Mouse (Mus musculus): Measurements from ENCODE around the gene Rps28. TPM values are rescaled to one million over a fixed set of nuclear protein-coding genes. Genes with fewer than 3 reads are reported as not detected.
A peak's percentile ranks its signal among the peaks of the same experiment; 100 is the strongest.
"Not testable (repeated sequence)": the region's sequence is repeated elsewhere in the genome, so short reads cannot be mapped to it uniquely, and the experiment has no call there.

The Rps28 gene
- polyA plus RNA-seq, 1 experiment: 2,223 TPM

DNA sequence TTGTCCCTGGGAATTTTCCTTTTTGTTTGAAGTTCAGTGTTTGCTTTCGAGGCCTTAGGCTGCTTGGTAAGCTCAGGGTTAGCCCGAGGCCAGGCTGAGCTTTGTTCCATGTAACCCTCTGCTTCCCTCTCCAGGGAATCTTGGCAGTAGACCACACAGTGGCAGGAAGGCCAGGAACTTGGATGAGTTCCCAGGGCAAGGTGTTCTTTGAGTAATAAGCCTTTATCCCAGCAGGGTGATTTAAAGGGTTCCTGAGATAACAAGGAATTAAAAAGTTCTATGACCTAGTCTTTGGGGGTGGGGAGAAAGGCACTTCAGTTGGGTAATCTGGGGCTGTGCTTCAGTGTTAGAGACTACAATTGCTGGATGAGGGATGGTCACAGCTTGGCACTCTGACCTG, 4.5 kb upstream of the Rps28 start:
- Histone ChIP-seq H3K4me1 (ENCODE audit: control insufficient read depth, insufficient read depth, low read length) (no peaks in the 10 kb centered on the region; the same call in 1 of the 2 replicates), H3K4me3 (ENCODE audit: insufficient read depth, low read length) (no peak overlapping the region), H3K27ac (ENCODE audit: insufficient read depth, low read length) (no peak overlapping the region)
- no peak for TF ChIP-seq CTCF (IDR thresholded peaks at IDR 0.05; ENCODE audit: borderline replicate concordance, insufficient read depth, low read length)
- TF ChIP-seq POLR2A (IDR thresholded peaks at IDR 0.05; ENCODE audit: low read depth, low read length): no peak

DNA sequence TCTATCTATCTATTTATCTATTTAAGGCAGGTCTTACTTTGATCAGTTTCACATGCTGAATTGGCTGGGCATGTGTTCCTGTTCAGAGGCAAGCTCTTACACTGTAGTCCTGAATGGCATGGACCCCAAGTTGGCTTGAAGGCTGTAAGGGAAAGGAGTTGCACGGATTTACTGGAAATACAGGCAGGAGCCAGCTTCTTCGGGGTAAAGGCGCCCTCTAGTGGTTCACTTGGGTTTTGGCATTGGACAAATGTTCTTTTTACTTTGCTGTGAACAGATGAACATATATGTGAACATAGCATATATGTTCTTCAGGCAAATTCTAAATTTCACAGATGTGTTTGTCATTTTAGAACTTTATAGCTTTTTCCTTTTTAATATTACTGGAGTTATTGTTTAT, 2.5 kb upstream of the Rps28 start:
- H3K4me3 ChIP-seq (ENCODE audit: insufficient read depth, low read length): no peak overlapping the region
- TF ChIP-seq CTCF (IDR thresholded peaks at IDR 0.05; ENCODE audit: borderline replicate concordance, insufficient read depth, low read length) (0 out of 2 replicates have a peak, but pooled peaks have one; percentile 41), POLR2A (IDR thresholded peaks at IDR 0.05; ENCODE audit: low read depth, low read length) (no peak)
- H3K4me1 ChIP-seq (ENCODE audit: control insufficient read depth, insufficient read depth, low read length): no peaks in the 10 kb centered on the region; the same call in none of the 2 replicates
- H3K27ac ChIP-seq (ENCODE audit: insufficient read depth, low read length): no peak overlapping the region

- TF ChIP-seq CTCF (IDR thresholded peaks at IDR 0.05; ENCODE audit: borderline replicate concordance, insufficient read depth, low read length): no peak
- TF ChIP-seq POLR2A (IDR thresholded peaks at IDR 0.05; ENCODE audit: low read depth, low read length): no peak
- Histone ChIP-seq H3K4me3 (ENCODE audit: insufficient read depth, low read length) (peak overlapping the region; percentile 95), H3K27ac (ENCODE audit: insufficient read depth, low read length) (no peak overlapping the region), H3K4me1 (ENCODE audit: control insufficient read depth, insufficient read depth, low read length) (no peaks in the 10 kb centered on the region; the same call in none of the 2 replicates)
These were observed 1.1 kb upstream of the Rps28 start for GRCm38 (mm10) chr17:33825462-33825861.

DNA sequence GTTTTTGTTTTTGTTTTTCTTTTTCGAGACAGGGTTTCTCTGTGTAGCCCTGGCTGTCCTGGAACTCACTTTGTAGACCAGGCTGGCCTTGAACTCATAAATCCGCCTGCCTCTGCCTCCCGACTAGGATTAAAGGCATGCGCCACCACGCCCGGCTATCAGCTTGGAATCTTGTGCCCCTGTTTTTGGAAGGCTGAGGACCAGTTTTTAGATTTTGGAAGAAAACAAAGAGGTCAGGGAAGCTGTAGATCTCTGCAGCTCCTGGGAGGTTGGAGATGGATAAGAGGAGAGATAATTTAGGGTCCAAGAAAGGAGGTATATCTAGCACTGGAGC, 602 bp upstream of the Rps28 start:
- peak overlapping the region; percentile 66 for H3K27ac ChIP-seq (ENCODE audit: insufficient read depth, low read length)
- not testable (repeated sequence) for H3K4me1 ChIP-seq (ENCODE audit: control insufficient read depth, insufficient read depth, low read length)
- peak overlapping the region; percentile 95 for H3K4me3 ChIP-seq (ENCODE audit: insufficient read depth, low read length)

GRCm38 (mm10) chr17:33823171-33823570, 1.2 kb downstream of the Rps28 start:
- H3K27ac ChIP-seq (ENCODE audit: insufficient read depth, low read length); H3K4me1 ChIP-seq (ENCODE audit: control insufficient read depth, insufficient read depth, low read length): not testable (repeated sequence)
- peak overlapping the region; percentile 95 for H3K4me3 ChIP-seq (ENCODE audit: insufficient read depth, low read length)

GRCm38 (mm10) chr17:33822436-33822959, 1.9 kb downstream of the Rps28 start:
- Histone ChIP-seq H3K27ac (ENCODE audit: insufficient read depth, low read length) (no peak overlapping the region), H3K4me3 (ENCODE audit: insufficient read depth, low read length) (peak overlapping the region; percentile 95), H3K4me1 (ENCODE audit: control insufficient read depth, insufficient read depth, low read length) (no peaks in the 10 kb centered on the region; the same call in 1 of the 2 replicates)
- TF ChIP-seq POLR2A (IDR thresholded peaks at IDR 0.05; ENCODE audit: low read depth, low read length) (no peak), CTCF (IDR thresholded peaks at IDR 0.05; ENCODE audit: borderline replicate concordance, insufficient read depth, low read length) (no peak)

- no peak overlapping the region for H3K4me3 ChIP-seq (ENCODE audit: insufficient read depth, low read length)
- peak overlapping the region; percentile 48 for H3K27ac ChIP-seq (ENCODE audit: insufficient read depth, low read length)
- TF ChIP-seq CTCF (IDR thresholded peaks at IDR 0.05; ENCODE audit: borderline replicate concordance, insufficient read depth, low read length): no peak
- TF ChIP-seq POLR2A (IDR thresholded peaks at IDR 0.05; ENCODE audit: low read depth, low read length): peak; percentile 16; the same call in 1 of the 2 replicates
- peaks cover under 1% of the 10 kb centered on the region; the same call in 1 of the 2 replicates for H3K4me1 ChIP-seq (ENCODE audit: control insufficient read depth, insufficient read depth, low read length)
These were observed 6.3 kb downstream of the Rps28 start for GRCm38 (mm10) chr17:33817969-33818643.

- peak overlapping the region; percentile 31 for H3K4me3 ChIP-seq (ENCODE audit: insufficient read depth, low read length)
- peak overlapping the region; percentile 48 for H3K27ac ChIP-seq (ENCODE audit: insufficient read depth, low read length)
- peaks cover 8% of the 10 kb centered on the region for H3K4me1 ChIP-seq (ENCODE audit: control insufficient read depth, insufficient read depth, low read length)
- TF ChIP-seq POLR2A (IDR thresholded peaks at IDR 0.05; ENCODE audit: low read depth, low read length) (peak; percentile 67), CTCF (IDR thresholded peaks at IDR 0.05; ENCODE audit: borderline replicate concordance, insufficient read depth, low read length) (no peak)
These were observed 7.0 kb downstream of the Rps28 start for GRCm38 (mm10) chr17:33817184-33817968.

- peaks cover 9% of the 10 kb centered on the region for H3K4me1 ChIP-seq (ENCODE audit: control insufficient read depth, insufficient read depth, low read length)
- no peak for TF ChIP-seq CTCF (IDR thresholded peaks at IDR 0.05; ENCODE audit: borderline replicate concordance, insufficient read depth, low read length)
- no peak for TF ChIP-seq POLR2A (IDR thresholded peaks at IDR 0.05; ENCODE audit: low read depth, low read length)
- no peak overlapping the region for H3K27ac ChIP-seq (ENCODE audit: insufficient read depth, low read length)
- H3K4me3 ChIP-seq (ENCODE audit: insufficient read depth, low read length): no peak overlapping the region
These were observed 7.8 kb downstream of the Rps28 start for GRCm38 (mm10) chr17:33816612-33817011.

DNA sequence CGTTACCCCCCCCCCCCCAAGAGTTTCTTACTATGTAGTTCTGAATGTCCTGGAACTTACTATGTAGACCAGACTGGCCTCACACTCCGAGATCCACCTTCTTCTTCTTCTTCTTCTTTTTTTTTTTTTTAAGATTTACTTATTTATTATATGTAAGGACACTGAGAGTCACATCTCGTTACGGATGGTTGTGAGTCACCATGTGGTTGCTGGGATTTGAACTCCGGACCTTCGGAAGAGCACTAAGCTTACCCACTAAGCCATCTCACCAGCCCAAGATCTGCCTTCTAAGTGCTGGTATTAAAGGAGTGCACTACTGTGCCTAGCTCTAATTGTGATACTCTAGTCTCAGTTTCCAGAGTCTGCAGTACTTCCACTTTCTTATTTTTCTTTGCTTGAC, 9.0 kb downstream of the Rps28 start:
- H3K4me3 ChIP-seq (ENCODE audit: insufficient read depth, low read length): no peak overlapping the region
- peaks cover 12% of the 10 kb centered on the region for H3K4me1 ChIP-seq (ENCODE audit: control insufficient read depth, insufficient read depth, low read length)
- H3K27ac ChIP-seq (ENCODE audit: insufficient read depth, low read length): no peak overlapping the region
- no peak for TF ChIP-seq CTCF (IDR thresholded peaks at IDR 0.05; ENCODE audit: borderline replicate concordance, insufficient read depth, low read length)
- no peak for TF ChIP-seq POLR2A (IDR thresholded peaks at IDR 0.05; ENCODE audit: low read depth, low read length)
